Mouse (Mus musculus) embryonic fibroblast, embryonic 13.5 days (primary cell): ENCODE data around the gene Pip4k2b. TPM values are rescaled to one million over a fixed set of nuclear protein-coding genes. Genes with fewer than 3 reads are reported as not detected.

Source experiments
- H3K27ac ChIP-seq: 2 replicates; pipeline ENCODE4 v1.5.1; 2012; ENCODE audit warnings: low read length, control low read depth, inconsistent platforms; ENCODE audit not compliant: insufficient read depth
- H3K4me1 ChIP-seq: 2 replicates; pipeline ENCODE4 v1.6.1; 2011; ENCODE audit warnings: low read length; ENCODE audit not compliant: control insufficient read depth, insufficient read depth
- H3K4me3 ChIP-seq: 2 replicates; pipeline ENCODE4 v1.5.1; 2011; ENCODE audit warnings: mild to moderate bottlenecking, control low read depth, low read length; ENCODE audit not compliant: insufficient read depth
- CTCF ChIP-seq: IDR thresholded peaks from 2 replicates; pipeline ENCODE4 v1.5.1; 2011; ENCODE audit warnings: mild to moderate bottlenecking, control low read depth, low read length, moderate library complexity, borderline replicate concordance; ENCODE audit not compliant: insufficient read depth
- POLR2A ChIP-seq: IDR thresholded peaks from 2 replicates; pipeline ENCODE4 v1.6.1; 2011; ENCODE audit warnings: low read depth, mild to moderate bottlenecking, control low read depth, low read length, moderate library complexity
- polyA plus RNA-seq: library from polyadenylated mRNA; stranded (reverse); fragments of >200 nt; gene quantifications from 2 replicates; pipeline ENCODE4 v1.2.4, GENCODE M21; 2011; ENCODE audit warnings: low read depth; ENCODE audit not compliant: missing spikeins, insufficient read length

Pip4k2b gene
- polyA plus RNA-seq, 1 experiment, result 40.7 TPM

DNA sequence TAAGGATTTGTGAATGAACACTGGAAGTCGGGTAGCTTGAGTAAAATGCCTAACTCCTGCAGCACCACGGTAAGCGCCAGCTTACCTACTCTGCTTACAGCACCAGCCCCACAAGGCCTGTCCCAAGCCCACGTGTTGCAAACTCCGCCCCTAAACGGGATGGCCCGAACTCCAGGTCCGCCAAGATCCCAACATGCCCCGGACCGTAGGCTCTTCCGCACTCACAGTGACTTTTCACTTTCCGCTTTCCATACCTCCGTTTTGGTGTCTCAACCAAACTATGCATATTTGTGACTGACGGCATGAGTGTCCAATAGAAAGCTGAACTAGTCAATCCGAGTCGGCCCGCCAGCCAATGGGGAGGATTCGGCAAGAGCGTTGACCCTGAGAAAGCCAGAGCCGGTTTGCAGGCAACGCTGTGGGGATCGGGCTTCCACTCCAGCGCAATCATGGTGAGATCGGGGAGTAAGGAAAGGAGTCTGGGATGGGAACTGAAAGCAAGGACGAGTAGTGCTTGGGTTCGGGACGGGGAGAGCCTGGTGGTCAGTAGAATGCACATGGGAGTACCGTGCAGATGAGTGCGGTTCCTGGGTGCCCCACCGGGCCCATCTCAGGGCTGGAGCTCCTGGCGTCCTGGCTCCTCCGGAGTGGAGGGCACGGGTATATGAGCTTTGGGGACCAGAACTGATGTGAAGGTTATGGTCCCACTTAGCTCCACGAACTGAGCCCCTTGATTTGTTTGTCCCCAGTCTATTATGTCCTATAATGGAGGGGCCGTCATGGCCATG is 41.3 kb downstream of the Pip4k2b start, which contains the start of gene Psmb3:
Gene Psmb3 (plus strand): TSS at position 361 of the 788 bp plus-strand sequence.
- TF ChIP-seq CTCF (no peak), POLR2A (peak; percentile 92)
- H3K4me1 ChIP-seq, result no peaks in the 10 kb centered on the region; the same call in 1 of the 2 replicates
- peak within 1 kb of the TSS; percentile 72 for H3K4me3 ChIP-seq
- H3K27ac ChIP-seq, result peak within 1 kb of the TSS; percentile 17; the same call in 1 of the 2 replicates

DNA sequence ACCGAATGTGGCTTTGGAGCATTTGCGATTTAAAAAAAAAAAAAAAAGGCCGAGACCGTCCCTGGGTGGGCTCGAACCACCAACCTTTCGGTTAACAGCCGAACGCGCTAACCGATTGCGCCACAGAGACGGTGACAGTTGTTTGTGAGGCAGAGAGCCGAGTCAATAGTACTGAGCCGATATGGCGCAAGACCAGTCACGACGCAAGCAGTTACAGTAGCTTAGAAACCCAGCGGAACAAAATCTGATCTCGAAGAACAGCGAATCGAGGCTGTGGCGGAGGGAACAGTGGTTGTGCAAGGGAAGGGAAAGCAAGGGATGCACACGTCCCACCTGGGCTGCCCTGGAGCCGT is 42.1 kb downstream of the Pip4k2b start:
- Histone ChIP-seq H3K27ac (0 out of 2 replicates have a peak overlapping the region, but pooled peaks have one; percentile 1), H3K4me3 (peak overlapping the region; percentile 58)

DNA sequence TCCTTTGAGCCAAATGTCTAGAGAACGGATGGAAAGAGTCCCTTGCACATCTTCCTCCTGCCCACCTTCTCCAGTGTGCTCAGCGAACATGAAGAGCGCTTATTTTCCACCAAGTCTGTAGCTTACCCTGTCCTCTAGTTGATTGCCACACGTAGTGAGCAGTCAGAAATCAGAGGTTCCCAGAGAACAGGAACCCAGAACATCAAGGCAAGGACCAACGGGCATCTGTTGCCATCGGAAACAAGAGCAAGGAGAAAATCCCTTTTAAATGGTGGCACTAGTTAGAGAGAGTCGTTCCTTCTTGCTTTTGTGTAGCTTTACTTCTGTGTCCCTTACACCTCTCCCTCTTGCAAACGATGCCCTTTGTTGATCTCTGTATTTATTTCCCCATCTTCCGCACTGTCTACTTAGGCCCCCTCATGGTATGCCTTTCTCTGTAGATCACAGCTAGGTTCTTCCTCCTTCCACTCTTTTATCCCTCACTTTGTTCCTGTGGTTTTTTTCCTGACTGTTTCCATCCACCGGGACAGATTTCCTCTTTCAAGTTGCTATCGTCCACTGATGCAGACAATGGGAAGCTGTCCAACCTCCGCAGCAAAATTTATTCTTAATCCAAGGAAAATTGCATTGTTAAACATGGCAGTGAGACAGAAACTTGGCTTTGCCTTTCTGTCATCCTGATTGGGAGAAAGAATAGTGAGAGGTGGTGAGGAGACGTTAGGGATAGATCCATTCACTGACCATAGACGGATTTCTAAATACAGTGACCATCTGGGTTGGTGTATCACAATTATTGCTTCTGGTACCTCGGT is 42.7 kb downstream of the Pip4k2b start:
- TF ChIP-seq POLR2A (no peak), CTCF (no peak)
- Histone ChIP-seq H3K4me1 (peaks cover 2% of the 10 kb centered on the region; the same call in 1 of the 2 replicates), H3K27ac (no peak overlapping the region), H3K4me3 (no peak overlapping the region)

More for the DNA sequence above, 42.1 kb downstream of the Pip4k2b start:
- peak; percentile 69; the same call in 1 of the 2 replicates for TF ChIP-seq POLR2A
- TF ChIP-seq CTCF, result no peak
- H3K4me1 ChIP-seq, result peaks cover 1% of the 10 kb centered on the region; the same call in 1 of the 2 replicates

DNA sequence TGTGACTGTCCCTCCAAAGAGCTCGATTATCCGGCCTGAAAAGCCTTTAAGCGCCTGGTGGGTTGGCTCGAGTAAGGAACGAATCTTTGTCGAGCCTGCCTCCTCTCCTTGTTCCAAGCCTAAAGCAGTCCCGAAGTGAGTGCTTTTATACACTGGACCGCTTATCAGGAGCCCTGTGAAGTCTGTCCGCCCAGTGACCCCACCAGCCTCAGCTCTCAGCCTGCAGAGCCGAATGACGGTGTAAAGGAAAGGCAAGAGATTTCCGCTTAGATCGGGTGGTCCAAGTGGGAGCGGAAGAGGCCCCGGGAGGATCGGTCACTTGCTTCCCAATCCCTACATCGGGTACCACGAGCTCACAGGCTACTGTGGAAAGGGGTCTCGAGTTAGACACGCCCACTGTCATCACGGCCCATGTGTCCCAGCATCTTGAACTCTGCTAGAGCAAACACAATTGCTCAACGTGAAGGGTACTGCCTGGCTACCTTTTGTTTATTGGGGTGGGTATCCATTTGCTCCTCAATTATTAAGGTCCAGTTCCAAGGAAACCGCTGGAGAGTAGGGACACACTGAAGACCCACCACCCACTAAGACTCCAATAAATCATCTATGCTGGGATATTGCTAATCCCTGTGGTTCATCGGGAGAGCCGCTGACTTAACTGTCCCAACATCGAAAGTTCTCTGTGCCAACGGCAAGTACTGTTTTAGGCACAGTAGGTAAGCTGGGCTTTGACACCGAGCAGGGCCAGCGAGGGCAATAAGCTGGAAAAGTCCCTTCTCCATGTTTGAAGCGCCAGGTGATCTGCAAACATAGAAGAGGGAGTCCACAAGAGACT is 43.5 kb downstream of the Pip4k2b start:
- H3K4me1 ChIP-seq, result peaks cover 2% of the 10 kb centered on the region; the same call in 1 of the 2 replicates
- H3K4me3 ChIP-seq, result peak overlapping the region; percentile 60
- peak overlapping the region; percentile 98 for H3K27ac ChIP-seq
- TF ChIP-seq POLR2A, result no peak; the same call in 1 of the 2 replicates
- no peak for TF ChIP-seq CTCF

DNA sequence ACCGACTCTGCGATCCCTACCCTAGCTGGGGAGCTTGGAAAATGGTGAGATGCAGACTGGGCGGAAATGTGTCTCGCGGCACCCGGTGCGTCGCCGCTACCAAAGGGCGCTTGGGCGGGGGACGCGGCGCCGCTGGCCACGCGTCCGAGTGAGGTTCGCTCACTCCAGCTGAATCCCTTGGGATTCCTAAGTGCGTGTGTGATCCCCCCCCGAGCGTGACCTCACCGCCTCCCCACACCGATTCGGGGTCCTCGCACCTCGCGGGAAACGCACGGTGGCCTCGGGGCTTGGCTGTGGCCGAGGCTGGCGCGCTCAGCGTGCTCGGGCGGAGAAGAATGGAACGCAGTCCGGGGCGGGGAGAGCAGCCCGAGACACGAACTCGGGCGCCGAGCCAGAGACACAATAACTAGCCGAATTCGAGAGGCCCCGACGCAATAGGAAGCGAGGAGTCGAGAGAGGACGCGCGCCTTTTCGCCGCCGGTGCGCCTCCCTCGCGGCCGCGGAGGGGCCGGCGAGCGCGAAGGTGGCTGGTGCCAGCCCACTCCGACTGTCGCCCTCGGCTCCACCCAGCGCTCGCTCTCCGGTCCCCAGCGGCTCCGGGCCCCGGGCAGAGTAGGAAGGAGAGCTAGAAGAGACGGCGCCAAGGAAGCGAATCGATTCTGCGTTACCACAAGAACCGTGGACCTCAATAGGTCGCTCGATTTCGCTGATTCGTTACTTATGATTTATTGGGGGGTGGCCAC is 44.3 kb downstream of the Pip4k2b start, which contains the start of gene Pcgf2:
Gene Pcgf2 (minus strand): TSS at position 495 of the 743 bp plus-strand sequence.
- peak; percentile 63 for TF ChIP-seq POLR2A
- TF ChIP-seq CTCF, result no peak
- Histone ChIP-seq H3K4me1 (peaks cover 5% of the 10 kb centered on the region), H3K4me3 (peak within 1 kb of the TSS; percentile 78), H3K27ac (peak within 1 kb of the TSS; percentile 98)

DNA sequence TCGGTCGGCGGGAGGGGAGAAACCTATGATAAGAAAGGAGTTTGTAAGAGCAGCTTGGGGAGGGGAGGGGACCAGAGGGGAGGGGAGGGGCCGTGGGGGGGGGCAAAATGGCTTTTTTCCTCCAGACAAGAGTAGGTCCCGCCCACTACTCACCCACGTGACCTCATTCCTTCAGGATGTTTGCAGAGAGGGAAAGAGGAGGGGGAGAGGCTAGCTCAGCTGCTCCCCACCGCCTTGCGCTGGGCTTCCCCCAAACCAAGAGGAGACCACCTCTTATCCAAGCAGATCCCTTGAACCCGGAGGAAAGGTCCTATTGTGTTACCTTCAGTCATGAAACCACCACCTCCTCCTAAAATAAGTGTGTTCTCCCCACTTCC is 44.9 kb downstream of the Pip4k2b start:
- Histone ChIP-seq H3K27ac (peak overlapping the region; percentile 98), H3K4me1 (peaks cover 7% of the 10 kb centered on the region), H3K4me3 (peak overlapping the region; percentile 60)
- peak; percentile 90 for TF ChIP-seq POLR2A
- no peak for TF ChIP-seq CTCF

DNA sequence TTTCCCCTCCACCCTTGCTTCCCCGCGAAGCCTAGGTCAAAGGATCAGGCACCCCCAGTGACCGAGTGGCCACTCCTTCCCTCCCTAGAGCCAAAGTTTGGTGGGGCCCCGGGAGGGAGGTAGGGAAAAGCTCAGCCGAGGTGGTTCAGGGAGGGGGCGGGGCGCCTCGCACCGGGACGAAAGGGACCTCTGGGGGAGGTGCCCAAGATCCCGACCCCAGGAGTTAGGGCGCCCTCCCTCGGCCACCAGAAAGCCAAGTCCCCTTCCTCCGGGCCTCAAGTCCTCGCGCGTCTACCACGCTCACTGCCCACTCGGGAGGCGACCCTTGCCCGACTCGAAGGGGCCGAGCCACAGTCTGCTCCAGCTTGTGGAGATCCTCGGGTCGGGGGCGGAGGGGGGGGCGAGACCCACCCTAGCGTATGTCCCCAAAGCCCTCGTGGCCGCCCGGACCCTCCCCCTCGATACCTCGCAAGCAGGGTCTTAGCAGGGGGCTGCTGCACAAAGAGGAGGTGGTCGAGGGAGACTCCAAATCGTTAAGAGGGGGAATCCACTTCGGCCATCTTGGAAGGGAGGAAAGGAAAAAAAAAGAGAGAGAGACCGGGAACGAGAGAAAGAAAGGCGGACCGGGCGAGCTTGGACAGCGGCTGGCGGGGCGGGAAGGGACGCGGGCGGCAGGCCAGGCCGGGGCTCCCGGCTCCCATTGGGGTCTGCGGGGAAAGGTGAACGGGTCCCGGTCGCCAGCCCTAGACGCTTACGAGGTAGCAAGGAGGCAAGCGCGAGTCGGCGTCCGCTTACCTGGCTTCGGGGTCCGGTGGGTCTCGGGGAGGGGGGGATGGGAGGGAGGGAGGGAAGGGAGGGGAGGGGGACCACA is 45.5 kb downstream of the Pip4k2b start:
- peaks cover 7% of the 10 kb centered on the region for H3K4me1 ChIP-seq

More for the DNA sequence above, 45.5 kb downstream of the Pip4k2b start:
- peak overlapping the region; percentile 62 for H3K27ac ChIP-seq
- H3K4me3 ChIP-seq, result peak overlapping the region; percentile 78
- TF ChIP-seq POLR2A (peak; percentile 20; the same call in 1 of the 2 replicates), CTCF (peak; percentile 38; the same call in 1 of the 2 replicates)
